Mouse (Mus musculus) adrenal gland, postnatal 10 days (tissue): ENCODE results near the gene Senp5. TPM values are rescaled to one million over a fixed set of nuclear protein-coding genes. Genes with fewer than 3 reads are reported as not detected.
A peak's percentile ranks its signal among the peaks of the same experiment; 100 is the strongest.
"Not testable (repeated sequence)": the region's sequence is repeated elsewhere in the genome, so short reads cannot be mapped to it uniquely, and the experiment has no call there.

Experiments used
- DNase-seq: peaks from one replicate; pipeline ENCODE4 v3.0.0; 2021; ENCODE audit warnings: mixed read lengths
- long read RNA-seq, 2 experiments: library from polyadenylated mRNA; stranded (forward); transcript quantifications; one replicate each; pipeline ENCODE4 v2.0.0; 2021
- total RNA-seq, 2 experiments: library from RNA; stranded (reverse); gene quantifications; 2 replicates each; pipeline ENCODE4 v1.2.3; 2021

Gene Senp5
- total RNA-seq, result 10 to 100 TPM; 22.0 to 22.8 TPM
- long read RNA-seq, experiment 1, full-length matches to known transcripts, result 2 of 21 reads
- long read RNA-seq, experiment 1, partial matches to known transcripts, result 8 of 21 reads
- long read RNA-seq, experiment 1, other reads (novel, unspliced or antisense), result 11 of 21 reads
- long read RNA-seq, experiment 2, partial matches to known transcripts, result 1 of 6 reads
- long read RNA-seq, experiment 2, other reads (novel, unspliced or antisense), result 4 of 6 reads

- DNase-seq, result peak; percentile 95
Observed at GRCm38 (mm10) chr16:32002509-32003477, at the start of gene Senp5. Senp5 (minus strand) TSS chr16:32003287.

GRCm38 (mm10) chr16:32042367-32042766, 39.3 kb upstream of the Senp5 start:
- peak; percentile 23 for DNase-seq

GRCm38 (mm10) chr16:32019678-32020077, 16.6 kb upstream of the Senp5 start:
- no peak for DNase-seq

GRCm38 (mm10) chr16:32010330-32010729, 7.2 kb upstream of the Senp5 start:
- DNase-seq, result no peak

GRCm38 (mm10) chr16:32009913-32010312, 6.8 kb upstream of the Senp5 start:
- DNase-seq, result peak; percentile 22

GRCm38 (mm10) chr16:32008529-32009293, 5.6 kb upstream of the Senp5 start:
- DNase-seq, result no peak

- no peak for DNase-seq
Observed at GRCm38 (mm10) chr16:32004731-32005130, 1.6 kb upstream of the Senp5 start.

- no peak for DNase-seq
Observed at GRCm38 (mm10) chr16:31996371-31996770, 6.7 kb downstream of the Senp5 start.

GRCm38 (mm10) chr16:31993946-31994345, 9.1 kb downstream of the Senp5 start:
- no peak for DNase-seq

- DNase-seq, result no peak
Observed at GRCm38 (mm10) chr16:31993195-31993594, 9.9 kb downstream of the Senp5 start.

GRCm38 (mm10) chr16:31992039-31992438, 11.0 kb downstream of the Senp5 start:
- no peak for DNase-seq

GRCm38 (mm10) chr16:31980946-31981345, 22.1 kb downstream of the Senp5 start:
- DNase-seq, result no peak

- no peak for DNase-seq
Observed at GRCm38 (mm10) chr16:31979501-31979900, 23.6 kb downstream of the Senp5 start.

GRCm38 (mm10) chr16:31975258-31975657, 27.8 kb downstream of the Senp5 start:
- no peak for DNase-seq

- no peak for DNase-seq
Observed at GRCm38 (mm10) chr16:31963224-31963623, 39.9 kb downstream of the Senp5 start.

GRCm38 (mm10) chr16:31948345-31948774, 54.7 kb downstream of the Senp5 start, which contains the start of the genes 0610012G03Rik and Ncbp2:
0610012G03Rik (minus strand) TSS chr16:31948494.
Ncbp2 (plus strand) TSS chr16:31948513.
- DNase-seq, result peak; percentile 98

- DNase-seq, result no peak
Observed at GRCm38 (mm10) chr16:31947901-31948316, 55.2 kb downstream of the Senp5 start.

GRCm38 (mm10) chr16:31947333-31947732, 55.8 kb downstream of the Senp5 start:
- no peak for DNase-seq

GRCm38 (mm10) chr16:31945986-31946385, 57.1 kb downstream of the Senp5 start:
- DNase-seq, result not testable (repeated sequence)

- DNase-seq, result no peak
Observed at GRCm38 (mm10) chr16:31945372-31945771, 57.7 kb downstream of the Senp5 start.

GRCm38 (mm10) chr16:31944698-31945255, 58.3 kb downstream of the Senp5 start:
- no peak for DNase-seq

- DNase-seq, result peak; percentile 88
Observed at GRCm38 (mm10) chr16:31943980-31944379, 59.1 kb downstream of the Senp5 start.
